10 mouse cellular contexts compared by ENCODE assay signal in the genomic region with DNA sequence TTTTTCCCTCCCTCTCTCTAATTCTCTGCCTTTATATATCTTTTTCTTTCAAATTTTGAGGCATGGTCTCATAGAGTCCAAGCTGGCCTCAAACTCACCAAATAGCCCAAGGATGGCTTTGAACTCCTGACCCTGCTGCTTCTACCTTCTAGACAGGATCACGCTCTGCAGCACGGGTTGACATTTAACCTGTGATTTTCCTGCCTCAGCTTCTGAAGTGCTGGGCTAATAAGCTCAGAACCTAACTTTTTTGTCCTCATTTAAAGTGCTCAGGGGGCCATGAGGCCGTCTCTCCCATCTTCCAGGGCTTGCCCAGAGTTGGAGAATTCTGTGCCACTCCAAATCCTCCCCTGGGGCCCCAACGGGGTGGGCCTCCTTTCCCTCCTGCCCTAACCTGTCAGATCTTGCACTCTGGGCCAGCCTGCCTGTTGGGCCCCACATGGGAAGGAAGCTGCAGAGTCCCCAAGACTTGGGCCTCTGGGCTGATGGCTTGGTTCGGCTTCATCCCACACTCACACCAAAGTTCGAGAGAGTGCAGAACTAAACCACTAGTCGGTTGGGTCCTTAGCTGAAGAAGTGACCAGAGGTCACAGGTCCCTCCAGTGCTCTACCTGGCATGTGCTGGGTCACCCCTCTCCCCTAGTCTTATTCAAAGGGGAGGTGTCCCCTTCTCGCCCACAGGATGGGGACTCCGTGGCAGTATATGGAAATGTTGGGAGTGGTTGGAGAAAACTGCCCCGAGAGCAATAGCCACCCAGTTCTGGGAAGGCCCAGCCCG. TPM values are rescaled to one million over a fixed set of nuclear protein-coding genes. Genes with fewer than 3 reads are reported as not detected.
DNase-seq lines count a peak whose midpoint lies in the region; ATAC-seq lines count a peak whose summit lies in the region.
"Had no signal": no experiment of that assay in that cellular context is flagged by ENCODE, and none has a peak within 500 bp of the region (broad histone marks: within the 10 kb centered on the region; RNA-seq: fewer than 3 reads in every experiment).

No protein-coding gene starts in this region.

- peak; percentile 92 for DNase-seq in heart, adult 11 months
- DNase-seq in heart, postnatal 10 days = no peak
- DNase-seq in CD4-positive helper T cell, adult 2 months (ENCODE audit: low read depth, low spot score) = peak; percentile 43
- no peak for DNase-seq in liver, embryonic 13.5 days
- no peak for DNase-seq in frontal cortex, postnatal 10 days (ENCODE audit: low spot score in 2 of 2)
- DNase-seq in right cerebral cortex, postnatal 14 days = no peak
- no peak for DNase-seq in kidney, postnatal 36 days
- DNase-seq: cerebellum, adult 8-10 months had no signal

- peak overlapping the region; percentile 91 to 99 for H3K27ac ChIP-seq in heart, embryonic 14.5 days (replicated peaks in 1 of 2; ENCODE audit: control insufficient read depth in 1 of 2, insufficient read depth in 1 of 2, low read depth in 2 of 2, low read length in 2 of 2)
- peak overlapping the region; percentile 82 for H3K27ac ChIP-seq in liver, embryonic 13.5 days

- H3K4me2 ChIP-seq in heart, embryonic 14.5 days (ENCODE audit: low read length) = peak overlapping the region; percentile 91
- peak overlapping the region; percentile 78; the same call in 1 of the 2 replicates for H3K4me2 ChIP-seq in liver, embryonic 13.5 days

- intact Hi-C loops in heart, postnatal 10 days (cut with DNase I) = loop anchor here (5.0 kb wide), 1 partner anchor 463 kb away; a partner anchor contains a TSS

- H3K4me1 ChIP-seq in heart, embryonic 14.5 days (ENCODE audit: control insufficient read depth in 2 of 2, insufficient read depth in 2 of 2, low read length in 2 of 2) = peaks cover 41 to 55% of the 10 kb centered on the region in 2 experiments
- H3K4me1 ChIP-seq in liver, embryonic 13.5 days (replicated peaks) = peaks cover 73% of the 10 kb centered on the region

- no peaks in the 10 kb centered on the region for H3K9me3 ChIP-seq in heart, embryonic 14.5 days (ENCODE audit: control insufficient read depth, low read length)
- H3K9me3 ChIP-seq in liver, embryonic 13.5 days (replicated peaks) = no peaks in the 10 kb centered on the region

- 61% methylated on average over 11 of the region's 11 CpGs for WGBS in heart, embryonic 14.5 days
- 47% methylated on average over 11 of the region's 11 CpGs for WGBS in liver, embryonic 13.5 days (ENCODE audit: insufficient replicate concordance)

- no peak overlapping the region for H3K4me3 ChIP-seq in heart, embryonic 14.5 days (ENCODE audit: control insufficient read depth in 1 of 2, insufficient read depth in 1 of 2, low read depth in 1 of 2, low read length in 2 of 2)
- no peak overlapping the region for H3K4me3 ChIP-seq in liver, embryonic 13.5 days (replicated peaks)

- H3K27me3 ChIP-seq in heart, embryonic 14.5 days (ENCODE audit: control insufficient read depth, insufficient read depth, low read length) = no peaks in the 10 kb centered on the region
- peaks cover 40% of the 10 kb centered on the region for H3K27me3 ChIP-seq in liver, embryonic 13.5 days

- peaks cover 7% of the 10 kb centered on the region for H3K36me3 ChIP-seq in heart, embryonic 14.5 days (ENCODE audit: control insufficient read depth, insufficient read depth, low read length)
- H3K36me3 ChIP-seq in liver, embryonic 13.5 days = no peaks in the 10 kb centered on the region

- ATAC-seq in heart, embryonic 14.5 days (ENCODE audit: insufficient number of reproducible peaks, insufficient read depth, low FRiP score, low read depth) = no peak
- no peak for ATAC-seq in liver, embryonic 13.5 days (ENCODE audit: low read depth)

- peak overlapping the region; percentile 95 for H3K9ac ChIP-seq in heart, embryonic 14.5 days (ENCODE audit: low read length)
- no peak overlapping the region for H3K9ac ChIP-seq in liver, embryonic 13.5 days

RNA-seq across cellular contexts. Expression of a gene that starts 14.5 kb away (rescaled TPM):
- total RNA-seq in heart, postnatal 10 days (2021) = 1 to 10 TPM; 3.6 to 4.1 TPM
- 2.4 and 3.8 TPM in 2 replicates for polyA plus RNA-seq in heart, embryonic 14.5 days (2014; fragmentation: Nextera tagmentation; extraction: Ambion mirVana)
- polyA plus RNA-seq in liver, embryonic 13.5 days (2015; fragmentation: Nextera tagmentation; extraction: Ambion mirVana) = 0.28 and 0.34 TPM in 2 replicates
- total RNA-seq: hematopoietic stem cell, adult 5-6 weeks had no signal

RNA-seq across cellular contexts. Expression of a gene that starts 37.3 kb away (rescaled TPM):
- 10 to 100 TPM; 10.5 to 11.3 TPM for total RNA-seq in heart, postnatal 10 days (2021)
- 6.7 and 7.3 TPM in 2 replicates for polyA plus RNA-seq in heart, embryonic 14.5 days (2014; fragmentation: Nextera tagmentation; extraction: Ambion mirVana)
- polyA plus RNA-seq in liver, embryonic 13.5 days (2015; fragmentation: Nextera tagmentation; extraction: Ambion mirVana) = 2.1 and 2.2 TPM in 2 replicates

RNA-seq across cellular contexts. Expression of a gene that starts 50.0 kb away (rescaled TPM):
- 100 to 1,000 TPM; 222 to 230 TPM for total RNA-seq in heart, postnatal 10 days (2021)
- 359 and 400 TPM in 2 replicates for polyA plus RNA-seq in heart, embryonic 14.5 days (2014; fragmentation: Nextera tagmentation; extraction: Ambion mirVana)
- 229 and 245 TPM in 2 replicates for polyA plus RNA-seq in liver, embryonic 13.5 days (2015; fragmentation: Nextera tagmentation; extraction: Ambion mirVana)

RNA-seq across cellular contexts. Expression of a gene that starts 51.7 kb away (rescaled TPM):
- total RNA-seq in heart, postnatal 10 days (2021) = under 1 TPM; 0.22 to 0.32 TPM
- polyA plus RNA-seq in heart, embryonic 14.5 days (2014; fragmentation: Nextera tagmentation; extraction: Ambion mirVana) = 0.43 and 0.63 TPM in 2 replicates
- 0.13 and 0.25 TPM in 2 replicates for polyA plus RNA-seq in liver, embryonic 13.5 days (2015; fragmentation: Nextera tagmentation; extraction: Ambion mirVana)

RNA-seq across cellular contexts. Expression of a gene that starts 51.8 kb away (rescaled TPM):
- total RNA-seq in heart, postnatal 10 days (2021) = 10 to 100 TPM; 13.3 to 14.1 TPM
- 9.3 and 11.8 TPM in 2 replicates for polyA plus RNA-seq in heart, embryonic 14.5 days (2014; fragmentation: Nextera tagmentation; extraction: Ambion mirVana)
- polyA plus RNA-seq in liver, embryonic 13.5 days (2015; fragmentation: Nextera tagmentation; extraction: Ambion mirVana) = 5.4 and 6.2 TPM in 2 replicates

Comparison
In these comparisons a context has a peak if more than half of its experiments do, and no peak if none do; other contexts are left out.
1. DNase-seq: peak in heart, adult 11 months (single experiment) and CD4-positive helper T cell, adult 2 months (single experiment); none in heart, postnatal 10 days (0 of 2), liver, embryonic 13.5 days (single experiment), frontal cortex, postnatal 10 days (0 of 2), right cerebral cortex, postnatal 14 days (single experiment) and kidney, postnatal 36 days (0 of 2).